Mouse (Mus musculus): ENCODE measurements around the gene Camta1.

DNA sequence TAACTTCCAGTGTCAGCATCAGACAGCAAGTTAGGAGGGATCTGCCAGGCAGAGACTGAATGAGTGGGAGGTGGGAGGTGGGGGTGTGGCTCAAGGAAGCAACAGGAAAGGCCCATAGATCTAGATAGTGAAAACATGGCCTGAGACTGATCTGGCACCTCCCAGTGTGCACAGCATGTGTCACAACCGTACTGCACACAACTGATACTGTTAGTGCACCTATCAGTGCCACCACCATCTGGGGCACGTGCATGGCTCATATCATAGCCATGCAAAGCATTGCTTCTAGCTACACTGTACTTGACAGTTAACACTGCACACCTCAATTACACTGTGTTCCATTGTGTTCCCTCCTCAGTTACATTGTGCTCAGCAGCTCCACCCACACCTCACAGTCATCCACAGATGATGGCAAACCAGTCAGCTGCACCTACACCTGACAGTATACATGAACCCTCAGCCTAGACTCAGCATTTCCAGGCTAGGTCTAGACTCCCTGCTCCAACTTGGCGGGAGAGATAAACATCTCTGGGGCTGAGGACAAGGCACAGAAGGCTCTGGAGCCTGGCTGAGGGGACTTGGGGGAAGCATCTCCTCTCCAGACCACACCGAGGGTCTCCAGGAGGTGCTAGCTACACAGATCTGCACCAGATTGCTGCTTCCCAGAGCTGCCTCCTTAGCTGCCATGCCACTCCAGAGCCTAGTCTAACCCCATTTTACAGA lies 131.5 kb downstream of the Camta1 start:
- no peak for TF ChIP-seq CTCF (IDR thresholded peaks at IDR 0.05; ENCODE audit: low read depth, low read length)
- TF ChIP-seq POLR2A (IDR thresholded peaks at IDR 0.05; ENCODE audit: extremely low read depth, insufficient read depth, low read length) = no peak

Measured in liver, adult 2 months (tissue).